Mouse (Mus musculus) bone marrow macrophage, adult 2 months (primary cell): Measurements from ENCODE around the gene Ppl.

Source experiments
- CTCF ChIP-seq: IDR thresholded peaks from 2 replicates; pipeline ENCODE4 v1.5.1; 2012; ENCODE audit warnings: low read depth, mild to moderate bottlenecking, low read length, moderate library complexity
- POLR2A ChIP-seq: IDR thresholded peaks from 2 replicates; pipeline ENCODE4 v1.6.1; 2012; ENCODE audit warnings: mild to moderate bottlenecking, low read depth, low read length, borderline replicate concordance

- TF ChIP-seq POLR2A (no peak), CTCF (no peak)
Observed at GRCm38 (mm10) chr16:5111021-5111420, 21.2 kb downstream of the Ppl start.
